Comparison of ENCODE assay signal across 10 mouse cellular contexts in genomic region chr11:103201664-103202063, GRCm38 (mm10). TPM values are rescaled to one million over a fixed set of nuclear protein-coding genes. Genes with fewer than 3 reads are reported as not detected.
A peak's percentile ranks its signal among the peaks of the same experiment; 100 is the strongest.
DNase-seq lines count a peak whose midpoint lies in the region; ATAC-seq and TF ChIP-seq lines count a peak whose summit lies in the region.
"Had no signal": no experiment of that assay in that cellular context is flagged by ENCODE, and none has a peak within 500 bp of the region (broad histone marks: within the 10 kb centered on the region; RNA-seq: fewer than 3 reads in every experiment).

No protein-coding gene starts in this region.

- no peak overlapping the region for H3K4me3 ChIP-seq in heart, postnatal 0 days (ENCODE audit: low read depth, low read length)
- H3K4me3 ChIP-seq in heart, embryonic 12.5 days = no peak overlapping the region
- no peak overlapping the region for H3K4me3 ChIP-seq in kidney, adult 2 months (ENCODE audit: insufficient read depth, low read depth, low read length)
- H3K4me3 ChIP-seq in limb, embryonic 15.5 days = no peak overlapping the region

- 17% methylated on average over 6 of the region's 6 CpGs for WGBS in heart, postnatal 0 days
- 17% methylated on average over 6 of the region's 6 CpGs for WGBS in heart, embryonic 12.5 days
- WGBS in kidney, adult 2 months = 32% methylated on average over 6 of the region's 6 CpGs
- 18% methylated on average over 6 of the region's 6 CpGs for WGBS in limb, embryonic 15.5 days

- no peaks in the 10 kb centered on the region for H3K36me3 ChIP-seq in heart, postnatal 0 days (replicated peaks; ENCODE audit: control insufficient read depth, insufficient read depth, low read length)
- no peaks in the 10 kb centered on the region for H3K36me3 ChIP-seq in heart, embryonic 12.5 days
- H3K36me3 ChIP-seq in kidney, adult 2 months (ENCODE audit: control insufficient read depth, insufficient read depth, low read length) = no peaks in the 10 kb centered on the region
- H3K36me3 ChIP-seq in limb, embryonic 15.5 days = no peaks in the 10 kb centered on the region

- DNase-seq in heart, postnatal 0 days (ENCODE audit: low spot score) = peak; percentile 55
- DNase-seq in MN1 (ENCODE audit: low spot score) = peak; percentile 79
- DNase-seq in cerebellum, postnatal 25 days = peak; percentile 79 to 84
- DNase-seq in kidney, adult 2 months = peak; percentile 70
- no peak for DNase-seq in thymus, postnatal 14 days
- DNase-seq in embryo, embryonic 11 days = no peak

- H3K27me3 ChIP-seq in heart, postnatal 0 days (ENCODE audit: control insufficient read depth, insufficient read depth, low read length) = peaks cover 37% of the 10 kb centered on the region
- H3K27me3 ChIP-seq in heart, embryonic 12.5 days (replicated peaks) = peaks cover 51% of the 10 kb centered on the region
- H3K27me3 ChIP-seq in kidney, adult 2 months (replicated peaks; ENCODE audit: control insufficient read depth, insufficient read depth, low read length) = no peaks in the 10 kb centered on the region
- H3K27me3 ChIP-seq in limb, embryonic 15.5 days = peaks cover 43% of the 10 kb centered on the region

- TF ChIP-seq POLR2A in kidney, adult 2 months (IDR thresholded peaks at IDR 0.05; ENCODE audit: low read depth, low read length) = no peak

- no peak overlapping the region for H3K9ac ChIP-seq in heart, postnatal 0 days (replicated peaks; ENCODE audit: low read depth, low read length)
- no peak overlapping the region for H3K9ac ChIP-seq in heart, embryonic 12.5 days
- H3K9ac ChIP-seq in limb, embryonic 15.5 days = no peak overlapping the region

- no peaks in the 10 kb centered on the region for H3K9me3 ChIP-seq in heart, postnatal 0 days (replicated peaks; ENCODE audit: control insufficient read depth, low read length)
- H3K9me3 ChIP-seq in heart, embryonic 12.5 days (replicated peaks) = no peaks in the 10 kb centered on the region
- no peaks in the 10 kb centered on the region for H3K9me3 ChIP-seq in limb, embryonic 15.5 days

- TF ChIP-seq CTCF in heart, postnatal 0 days (IDR thresholded peaks at IDR 0.05; ENCODE audit: low read depth) = no peak
- TF ChIP-seq CTCF in kidney, adult 2 months (conservative IDR thresholded peaks at IDR 0.05; ENCODE audit: insufficient read depth, insufficient read length, low read depth, low read length) = no peak

- peak; percentile 61 for ATAC-seq in heart, postnatal 0 days (ENCODE audit: insufficient read depth, low read depth)
- no peak for ATAC-seq in heart, embryonic 12.5 days (ENCODE audit: insufficient number of reproducible peaks, low FRiP score)
- peak; percentile 46; the same call in 1 of the 2 replicates for ATAC-seq in limb, embryonic 15.5 days (ENCODE audit: insufficient number of reproducible peaks, low FRiP score, low TSS enrichment, low read depth)

- H3K4me2 ChIP-seq in heart, postnatal 0 days (ENCODE audit: low read depth, low read length) = no peak overlapping the region
- no peak overlapping the region for H3K4me2 ChIP-seq in heart, embryonic 12.5 days
- H3K4me2 ChIP-seq in limb, embryonic 15.5 days = no peak overlapping the region

- H3K27ac ChIP-seq in heart, postnatal 0 days (ENCODE audit: low read depth) = no peak overlapping the region
- no peak overlapping the region for H3K27ac ChIP-seq in heart, embryonic 12.5 days (ENCODE audit: poor library complexity, severe bottlenecking)
- no peak overlapping the region for H3K27ac ChIP-seq in kidney, adult 2 months (ENCODE audit: insufficient read depth, low read depth, low read length)
- no peak overlapping the region for H3K27ac ChIP-seq in limb, embryonic 15.5 days

- H3K4me1 ChIP-seq in heart, postnatal 0 days (ENCODE audit: control insufficient read depth, insufficient read depth) = 0 out of 2 replicates have a peak, but pooled peaks cover 10% of the 10 kb centered on the region
- peaks cover 23% of the 10 kb centered on the region for H3K4me1 ChIP-seq in heart, embryonic 12.5 days (replicated peaks)
- H3K4me1 ChIP-seq in kidney, adult 2 months (ENCODE audit: control insufficient read depth, insufficient read depth, low read length) = peaks cover 5% of the 10 kb centered on the region
- H3K4me1 ChIP-seq in limb, embryonic 15.5 days = peaks cover 26% of the 10 kb centered on the region

- no peak for TF ChIP-seq EP300 in heart, postnatal 0 days (IDR thresholded peaks at IDR 0.05; ENCODE audit: low read depth)

RNA-seq across cellular contexts. Expression of gene 1700023F06Rik, which starts 6.7 kb away (rescaled TPM):
- total RNA-seq in heart, postnatal 0 days (2014; rRNA removed; ENCODE audit: low replicate concordance) = not detected in 2 replicates
- 0.10 TPM in 1 of 2 replicates, not detected in the other for polyA plus RNA-seq in heart, postnatal 0 days (2015; fragmentation: Nextera tagmentation; extraction: Ambion mirVana)
- 0.17 TPM in 1 of 2 replicates, not detected in the other for polyA plus RNA-seq in heart, embryonic 12.5 days (2016; fragmentation: Nextera tagmentation; extraction: Ambion mirVana)
- polyA plus RNA-seq in kidney, adult 2 months (2012; rRNA removed) = 0.09 and 0.22 TPM in 2 replicates
- polyA plus RNA-seq in limb, embryonic 15.5 days (2015; fragmentation: Nextera tagmentation; extraction: Ambion mirVana) = 0.67 and 1.0 TPM in 2 replicates
- total RNA-seq: gastrocnemius, postnatal 4 days; MEL had no signal

RNA-seq across cellular contexts. Expression of gene Spata32, which starts 16.6 kb away (rescaled TPM):
- not detected in 2 replicates for total RNA-seq in heart, postnatal 0 days (2014; rRNA removed; ENCODE audit: low replicate concordance)
- polyA plus RNA-seq in heart, postnatal 0 days (2015; fragmentation: Nextera tagmentation; extraction: Ambion mirVana) = not detected in 2 replicates
- not detected in 2 replicates for polyA plus RNA-seq in heart, embryonic 12.5 days (2016; fragmentation: Nextera tagmentation; extraction: Ambion mirVana)
- not detected in 2 replicates for polyA plus RNA-seq in kidney, adult 2 months (2012; rRNA removed)
- polyA plus RNA-seq in limb, embryonic 15.5 days (2015; fragmentation: Nextera tagmentation; extraction: Ambion mirVana) = not detected in 2 replicates
- total RNA-seq: gastrocnemius, postnatal 4 days; MEL had no signal

RNA-seq across cellular contexts. Expression of gene Fmnl1, which starts 30.8 kb away (rescaled TPM):
- total RNA-seq in heart, postnatal 0 days (2014; rRNA removed; ENCODE audit: low replicate concordance) = 2.2 and 3.4 TPM in 2 replicates
- 0.91 and 1.1 TPM in 2 replicates for polyA plus RNA-seq in heart, postnatal 0 days (2015; fragmentation: Nextera tagmentation; extraction: Ambion mirVana)
- 1.1 and 1.7 TPM in 2 replicates for polyA plus RNA-seq in heart, embryonic 12.5 days (2016; fragmentation: Nextera tagmentation; extraction: Ambion mirVana)
- polyA plus RNA-seq in kidney, adult 2 months (2012; rRNA removed) = 32.7 and 35.5 TPM in 2 replicates
- 2.4 and 3.0 TPM in 2 replicates for polyA plus RNA-seq in limb, embryonic 15.5 days (2015; fragmentation: Nextera tagmentation; extraction: Ambion mirVana)

Comparison
In these comparisons a context has a peak if more than half of its experiments do, and no peak if none do; other contexts are left out.
1. DNase-seq: peak in heart, postnatal 0 days (single experiment), MN1 (single experiment), cerebellum, postnatal 25 days (2 of 2) and kidney, adult 2 months (single experiment); none in thymus, postnatal 14 days (single experiment) and embryo, embryonic 11 days (single experiment).